Mouse (Mus musculus) urinary bladder, postnatal 25 days (tissue): ENCODE data around the gene Slc16a3.
A peak's percentile ranks its signal among the peaks of the same experiment; 100 is the strongest.

Experiments used
- DNase-seq: peaks from one replicate; pipeline ENCODE4 v3.0.0; 2022; ENCODE audit warnings: low spot score

The Slc16a3 gene

DNA sequence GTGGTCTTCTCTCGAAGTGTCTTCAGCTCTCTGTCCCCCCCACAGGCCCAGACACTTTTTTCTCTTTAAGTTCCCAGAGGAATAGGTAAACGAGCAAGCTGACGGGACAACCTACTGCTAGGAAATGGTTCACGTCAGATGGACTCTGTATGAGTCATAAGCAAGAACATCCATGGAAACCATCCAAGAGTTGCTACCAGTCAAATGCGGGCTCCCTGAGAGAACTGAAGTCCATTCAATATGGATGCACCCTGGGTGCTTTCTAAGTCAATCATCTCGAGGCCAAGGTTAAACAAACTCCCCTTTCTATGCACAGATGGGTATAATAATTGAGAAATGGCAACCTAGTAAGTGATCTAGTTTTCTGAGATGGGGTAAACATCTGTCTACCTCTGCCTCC is 25.0 kb downstream of the Slc16a3 start:
- DNase-seq, result no peak

DNA sequence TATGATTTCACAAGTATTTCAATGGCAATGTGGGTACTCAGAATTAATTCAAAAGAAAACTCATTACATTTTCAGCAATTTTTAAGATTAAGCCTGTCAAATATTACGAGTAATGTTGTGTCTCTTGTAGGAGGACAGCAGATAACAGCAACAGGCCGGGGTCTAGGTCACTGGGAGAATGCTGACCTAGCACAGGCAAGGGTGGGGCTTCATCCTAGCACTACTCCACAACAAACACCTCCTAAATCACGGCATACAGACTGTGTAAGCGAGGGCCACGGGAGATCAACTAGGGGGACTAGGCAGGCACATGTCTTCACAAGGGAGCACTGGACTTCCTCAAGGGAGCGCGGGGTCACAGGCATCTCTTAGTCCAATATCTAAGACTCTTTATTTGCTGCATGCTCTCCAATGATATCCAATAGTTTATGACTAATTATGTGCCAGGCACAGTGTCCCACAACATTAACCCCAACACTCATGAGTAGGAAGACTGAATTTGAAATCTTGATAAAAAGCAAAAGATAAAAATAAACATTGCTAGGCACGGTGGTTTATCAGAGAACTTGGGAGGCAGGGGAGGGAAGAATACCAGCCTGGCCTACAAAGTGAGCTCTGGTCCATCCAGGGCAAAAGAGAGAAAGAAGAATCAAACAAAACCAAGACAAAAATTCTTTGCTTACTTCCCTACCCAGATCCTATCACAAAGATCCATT is 31.6 kb downstream of the Slc16a3 start:
- DNase-seq, result no peak

DNA sequence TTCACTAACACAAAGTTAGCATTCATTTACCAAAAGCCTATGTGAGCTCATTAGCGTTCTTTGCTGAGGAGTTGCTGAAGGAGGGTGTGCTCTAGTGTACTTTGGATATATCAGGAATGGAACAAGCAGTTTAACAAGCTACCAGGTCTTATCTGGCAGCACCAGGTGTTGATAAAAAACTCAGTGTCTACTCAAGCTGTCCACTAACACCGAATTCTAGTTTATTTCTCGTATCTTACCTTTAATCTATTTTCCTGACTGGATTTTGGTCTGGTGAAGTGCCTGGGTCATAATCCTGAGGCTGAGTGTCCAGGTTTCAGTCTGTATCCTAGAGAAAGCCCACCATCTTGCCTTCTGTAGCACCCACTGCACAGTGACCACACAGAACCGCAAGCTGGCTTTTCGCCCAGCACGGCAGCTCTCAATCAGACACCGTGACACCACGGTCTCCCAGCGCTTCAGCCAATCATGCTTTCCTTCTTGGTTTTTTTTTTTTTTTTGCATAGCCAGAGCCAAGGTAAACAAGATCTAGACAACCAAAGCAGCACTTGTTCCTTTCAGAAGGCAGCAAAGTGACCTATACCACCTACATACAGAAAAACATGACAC is 32.3 kb downstream of the Slc16a3 start:
- DNase-seq, result no peak

DNA sequence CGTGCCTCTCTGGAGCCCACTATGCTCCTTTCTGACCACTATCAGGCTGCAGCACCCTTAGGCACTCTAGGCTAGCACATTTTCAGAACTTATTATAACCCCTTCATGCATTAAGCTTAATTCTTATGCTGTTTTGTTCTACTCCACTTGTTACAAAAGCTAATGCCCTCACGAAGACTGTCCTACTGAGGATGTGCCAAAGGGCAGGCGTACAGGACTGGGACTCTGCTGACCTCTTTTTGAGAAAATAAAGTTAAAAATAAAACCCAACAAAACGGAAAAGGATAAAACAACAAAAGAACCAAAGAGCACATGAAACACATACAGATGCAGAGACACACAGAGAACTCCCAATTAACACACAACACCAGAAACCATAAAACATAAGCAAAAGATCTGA is 33.4 kb downstream of the Slc16a3 start:
- no peak for DNase-seq

DNA sequence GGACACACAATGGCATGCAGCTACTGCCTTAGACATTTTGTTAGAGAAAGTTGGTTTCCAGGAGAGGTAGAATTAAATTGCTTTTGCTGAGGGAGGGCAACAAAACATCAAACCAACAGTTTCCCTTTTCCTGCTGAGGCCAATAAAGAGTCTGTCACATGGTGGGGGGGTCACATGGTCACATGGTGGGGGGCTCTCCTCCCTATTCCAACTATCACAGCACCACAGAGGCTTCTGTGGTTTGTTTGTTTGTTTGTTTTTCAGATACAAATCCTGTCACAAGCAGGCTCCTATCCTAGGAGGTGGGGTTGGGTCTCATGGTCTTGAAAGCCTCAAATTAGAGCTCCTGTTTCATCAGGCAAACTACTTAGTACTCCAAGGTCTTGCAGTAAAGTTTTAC is 34.2 kb downstream of the Slc16a3 start:
- no peak for DNase-seq

DNA sequence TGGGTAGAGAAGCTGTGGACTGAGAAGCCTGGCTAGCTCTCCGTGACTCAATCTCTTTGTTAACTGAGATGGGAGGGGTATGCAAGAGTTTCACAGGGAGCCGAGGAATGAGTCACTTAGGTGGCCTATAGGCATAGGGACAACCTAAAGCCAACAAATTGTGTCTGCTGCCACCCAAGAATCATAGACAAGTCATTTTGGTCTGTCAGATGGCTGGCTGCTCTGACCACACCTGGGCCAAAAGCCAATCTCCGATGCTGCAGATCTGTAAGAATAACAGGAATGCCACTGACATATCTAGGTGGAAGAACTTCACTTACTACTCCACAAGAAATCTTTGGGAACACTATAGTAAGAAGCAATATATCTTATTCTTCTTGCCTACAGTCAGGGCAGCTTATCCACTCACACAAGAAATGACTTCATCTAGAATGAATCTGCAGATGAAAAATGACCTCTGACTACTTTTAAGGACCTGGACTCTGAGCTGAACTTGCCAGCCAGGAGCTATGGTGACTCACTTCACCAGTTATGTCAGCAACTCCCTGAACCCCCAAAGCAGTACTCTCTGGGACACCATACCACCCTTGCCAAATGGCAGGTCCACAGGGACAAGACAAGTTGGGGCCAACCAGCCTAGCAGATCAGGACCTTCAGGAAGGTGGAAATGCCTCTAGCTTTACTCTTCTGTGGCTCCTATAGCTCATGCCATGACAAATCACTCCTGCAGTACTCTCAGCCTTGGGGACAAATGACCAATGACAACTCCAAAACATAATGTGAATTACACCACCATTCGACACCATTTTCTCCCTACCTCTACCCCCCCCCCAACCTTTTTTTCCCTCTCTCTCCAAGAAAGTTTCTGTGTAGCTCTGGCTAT is 36.4 kb downstream of the Slc16a3 start:
- no peak for DNase-seq

DNA sequence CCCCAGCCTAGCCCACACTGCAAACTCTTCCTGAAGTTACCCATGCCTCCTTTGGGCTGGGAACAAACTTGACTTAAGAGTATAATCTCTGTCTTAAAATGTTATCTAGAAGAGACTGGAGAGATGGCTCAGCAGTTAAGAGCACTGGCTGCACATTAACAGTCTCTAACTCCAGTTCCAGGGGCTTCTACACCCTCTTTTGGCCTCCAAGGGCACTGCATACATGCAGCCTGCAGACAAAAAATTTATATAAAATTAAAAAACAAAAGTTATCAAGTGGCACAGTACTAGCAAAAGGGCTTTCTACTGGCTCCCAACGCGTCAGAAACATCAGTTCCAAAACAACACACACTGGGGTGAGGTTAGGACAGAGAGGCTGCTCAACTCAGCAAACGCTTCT is 39.3 kb downstream of the Slc16a3 start:
- no peak for DNase-seq

DNA sequence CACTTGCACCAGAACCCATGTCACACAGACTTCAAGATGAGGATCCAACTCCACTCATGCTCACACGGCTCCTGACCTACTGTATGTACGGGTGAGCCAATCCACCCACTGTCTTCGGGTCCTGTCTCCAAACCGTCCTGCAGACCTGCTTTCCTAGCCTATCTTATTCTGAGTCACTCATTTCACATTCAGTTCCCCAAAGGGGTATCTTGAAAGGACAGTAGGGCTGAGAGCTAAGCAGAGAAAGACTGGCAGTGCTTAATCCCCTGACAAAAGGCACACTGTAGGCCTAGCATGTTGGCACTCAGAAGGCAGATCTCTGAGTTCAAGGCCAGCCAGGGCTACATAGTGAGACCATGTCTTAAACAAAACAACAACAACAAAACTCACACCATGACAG is 40.1 kb downstream of the Slc16a3 start:
- no peak for DNase-seq

DNA sequence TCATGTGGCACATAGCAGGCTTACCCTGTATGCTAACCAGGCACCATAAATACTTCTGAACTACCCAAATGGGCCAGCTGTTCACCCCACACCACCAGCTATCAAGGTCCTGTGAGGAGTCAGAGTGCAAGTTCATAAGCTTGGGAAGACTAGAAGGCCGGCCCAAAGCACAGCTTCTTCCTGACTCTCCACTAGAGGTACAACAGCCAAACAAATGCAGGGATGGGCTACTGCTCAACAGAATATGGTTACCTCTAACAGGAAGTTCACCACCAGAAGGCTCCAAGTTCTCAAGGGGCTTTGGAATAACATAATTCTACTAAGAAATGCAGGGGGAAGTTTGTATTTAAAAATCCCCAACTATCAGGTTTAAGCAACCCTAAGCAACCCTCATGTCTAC is 41.2 kb downstream of the Slc16a3 start:
- no peak for DNase-seq

DNA sequence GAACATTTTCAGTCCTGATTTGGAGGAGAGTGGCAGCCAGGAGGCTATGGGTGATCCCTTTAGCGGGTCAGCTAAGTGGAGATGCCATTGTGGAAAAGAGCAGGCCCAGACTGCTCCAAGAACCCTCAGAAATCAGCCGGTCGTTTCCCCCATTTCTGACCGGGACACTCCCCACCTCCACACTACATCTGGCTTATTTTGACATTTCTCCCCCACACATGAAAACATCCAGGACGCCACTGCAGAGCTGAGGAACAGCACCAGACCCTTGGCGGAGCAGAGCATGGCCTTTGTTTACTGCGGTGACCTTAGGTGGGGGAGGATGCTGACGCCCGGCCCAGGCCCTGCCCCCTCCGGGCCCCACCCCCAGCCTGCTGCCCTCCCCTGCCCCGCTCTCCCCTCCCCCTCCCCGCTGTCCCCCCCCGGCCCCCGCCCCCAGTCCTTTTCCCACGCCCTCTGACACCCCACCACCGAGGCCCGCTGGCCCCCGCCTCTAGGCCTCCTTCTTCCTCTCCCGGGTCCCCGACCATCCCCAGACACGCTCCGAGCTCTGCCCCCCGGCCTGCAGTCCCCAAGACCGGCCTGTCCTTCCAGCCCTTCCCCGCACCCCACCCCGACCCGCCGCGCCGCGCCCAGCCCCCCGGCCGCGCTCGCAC is 42.0 kb downstream of the Slc16a3 start:
- DNase-seq, result peak; percentile 42

DNA sequence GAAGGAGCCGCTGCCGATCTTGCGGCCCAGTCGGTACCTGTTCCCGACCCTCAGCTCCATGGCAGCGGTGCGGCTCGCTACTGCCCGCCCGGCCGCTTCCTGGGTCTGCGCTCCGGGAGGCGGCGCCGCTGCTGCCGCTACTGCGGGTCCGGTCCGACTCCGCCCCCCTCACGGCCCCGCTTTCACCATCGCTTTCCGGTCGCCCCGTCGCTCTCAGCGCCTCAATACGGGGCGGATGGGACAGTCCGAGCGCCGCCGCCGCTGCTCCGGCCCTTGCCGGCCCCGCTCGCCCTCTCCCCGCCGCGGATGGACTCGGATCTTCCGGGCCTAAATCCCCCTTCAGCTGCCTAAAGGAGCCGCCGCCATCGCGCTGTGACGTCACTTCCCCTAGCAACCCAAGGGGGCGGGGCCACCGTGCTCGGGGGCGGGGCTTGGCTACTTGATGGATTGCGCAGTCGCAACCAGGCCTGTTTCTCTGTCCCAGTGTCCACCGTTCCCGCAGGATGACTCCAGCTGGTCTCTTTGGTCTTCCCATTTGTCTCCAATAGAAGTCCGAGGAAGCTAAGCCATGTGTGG is 42.8 kb downstream of the Slc16a3 start, which contains the start of gene Csnk1d:
Gene Csnk1d, minus strand, starts transcription at position 380 of the 576 bp plus-strand sequence.
- peak; percentile 100 for DNase-seq

DNA sequence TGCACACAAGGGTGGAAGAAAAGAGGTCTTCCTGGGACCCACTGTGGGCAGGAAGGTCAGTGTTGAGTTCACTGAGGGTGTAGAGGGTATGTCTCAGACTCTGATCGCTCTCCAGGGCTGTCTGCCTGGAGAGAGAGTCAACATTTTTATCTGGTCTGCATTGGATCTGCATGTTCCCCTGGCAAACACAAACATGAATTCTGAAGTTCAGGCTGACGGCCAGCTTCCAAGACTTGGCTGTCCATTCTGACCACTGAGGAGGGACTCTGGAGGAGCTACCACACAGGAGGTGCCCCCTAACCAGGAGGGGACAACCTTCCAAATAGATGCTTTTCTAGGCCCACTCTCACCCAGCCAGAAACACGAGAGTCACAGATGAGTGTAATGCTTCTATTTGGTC is 43.5 kb downstream of the Slc16a3 start:
- DNase-seq, result no peak

DNA sequence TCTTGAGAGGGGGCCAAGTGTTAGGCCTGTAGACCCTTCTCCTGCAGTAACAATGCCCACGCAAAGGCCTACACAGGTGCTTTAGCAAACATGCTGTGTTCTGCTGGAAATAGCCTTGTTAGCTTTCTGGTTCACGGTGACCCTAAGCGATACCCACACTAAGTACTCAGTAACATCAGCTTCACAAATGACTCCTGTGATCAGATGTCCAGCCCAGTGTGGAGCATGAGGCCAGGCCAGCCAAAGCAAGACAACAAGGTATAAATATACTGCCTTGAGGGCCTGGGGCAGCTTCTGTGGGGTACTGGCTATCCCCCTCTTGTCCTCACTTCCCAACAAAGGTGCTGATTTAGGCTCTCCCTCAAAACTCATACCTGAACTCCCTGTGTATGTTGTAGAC is 44.8 kb downstream of the Slc16a3 start:
- DNase-seq, result no peak

DNA sequence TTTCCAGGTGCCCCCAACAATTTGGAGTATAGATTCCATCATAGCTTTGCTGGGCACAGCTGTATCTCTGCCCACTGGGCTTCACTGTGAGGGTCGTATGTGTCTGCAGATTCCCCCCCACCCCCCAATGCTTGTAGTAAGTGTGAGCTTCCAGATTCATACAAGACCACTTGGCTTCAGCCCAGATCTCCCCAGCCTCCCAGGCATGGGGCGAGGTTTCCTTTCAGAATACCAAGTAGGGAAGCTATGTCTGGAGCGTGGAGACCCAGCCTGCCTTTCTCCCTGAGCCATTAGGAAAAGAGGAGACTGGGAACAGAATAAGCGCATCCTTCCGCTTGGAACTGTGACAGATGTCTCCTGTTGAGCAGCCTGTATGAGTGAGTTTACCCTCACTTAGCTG is 45.3 kb downstream of the Slc16a3 start:
- DNase-seq, result no peak

DNA sequence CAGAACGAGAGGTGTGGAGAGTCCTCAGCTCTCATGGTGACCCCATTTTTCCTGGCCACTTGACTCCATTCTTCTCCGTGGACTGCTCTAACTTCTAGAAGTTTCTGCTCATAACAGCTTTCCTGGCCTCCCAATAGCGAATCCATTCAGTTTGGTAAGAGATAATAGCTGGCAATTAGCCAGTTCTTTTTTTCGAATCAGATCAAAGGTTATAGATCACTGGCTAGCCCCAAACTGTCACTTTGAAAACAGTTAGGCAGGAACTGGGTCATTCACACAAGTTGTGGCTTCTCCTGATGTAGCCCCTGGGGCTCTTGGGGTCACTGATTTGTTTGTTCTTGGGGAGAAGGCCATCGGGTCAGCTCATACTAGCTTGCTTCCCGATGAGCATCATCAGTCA is 46.5 kb downstream of the Slc16a3 start:
- no peak for DNase-seq

DNA sequence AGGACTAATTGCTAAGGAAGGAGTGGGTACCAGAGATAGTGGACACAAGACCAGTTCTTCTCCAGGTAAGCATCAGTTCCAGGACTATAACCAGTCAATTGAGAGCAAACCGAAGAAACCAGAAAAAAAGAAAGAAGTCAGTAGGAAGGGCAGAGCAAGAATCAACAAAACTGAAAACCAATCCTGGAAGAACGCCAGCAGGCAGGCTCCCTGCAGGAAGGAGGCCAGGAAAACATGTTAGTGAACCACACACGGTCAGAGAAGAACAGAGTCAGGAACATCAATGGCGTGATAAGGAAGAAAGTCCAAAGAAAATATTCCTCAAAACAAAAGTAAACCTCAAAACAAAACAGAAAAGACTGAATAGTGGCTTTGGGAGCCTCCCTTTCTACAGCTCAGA is 53.7 kb downstream of the Slc16a3 start:
- no peak for DNase-seq

DNA sequence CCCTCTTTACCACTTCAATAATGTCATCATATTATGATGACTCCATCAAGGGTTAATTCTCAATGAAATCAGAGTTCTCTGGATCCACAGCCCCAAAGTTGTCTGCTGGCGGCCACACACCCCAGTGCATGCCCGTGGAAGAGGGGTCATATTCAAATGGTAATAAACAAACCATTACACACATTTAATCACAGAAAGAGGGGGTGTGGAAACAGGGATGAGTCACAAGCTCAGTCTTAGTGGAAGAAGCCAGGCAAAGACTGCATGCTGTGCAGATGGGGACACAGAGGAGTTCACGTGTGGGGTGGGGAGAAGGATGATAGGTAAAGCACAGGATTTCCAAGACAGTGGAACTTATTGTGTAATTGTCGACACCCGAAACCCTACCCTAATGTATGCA is 56.0 kb downstream of the Slc16a3 start:
- no peak for DNase-seq

DNA sequence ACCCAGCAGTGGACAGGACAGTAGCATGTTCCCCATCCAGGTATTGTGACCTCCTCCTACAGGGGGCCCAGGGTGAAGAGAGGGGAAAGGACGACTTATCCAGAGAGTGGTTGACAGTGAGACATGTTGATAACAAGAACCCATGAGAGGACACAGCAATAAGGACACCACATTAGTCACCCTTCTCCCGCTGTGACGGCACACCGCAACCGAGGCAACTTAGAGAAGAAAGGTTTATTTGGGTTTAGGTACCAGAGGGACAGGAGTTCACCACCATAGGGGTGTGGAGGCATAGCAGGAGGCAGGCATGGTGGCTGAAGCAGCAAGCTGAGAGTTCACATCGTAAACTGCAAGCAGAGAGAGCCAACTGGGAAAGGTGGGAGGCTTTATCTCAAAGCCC is 57.9 kb downstream of the Slc16a3 start:
- DNase-seq, result no peak

DNA sequence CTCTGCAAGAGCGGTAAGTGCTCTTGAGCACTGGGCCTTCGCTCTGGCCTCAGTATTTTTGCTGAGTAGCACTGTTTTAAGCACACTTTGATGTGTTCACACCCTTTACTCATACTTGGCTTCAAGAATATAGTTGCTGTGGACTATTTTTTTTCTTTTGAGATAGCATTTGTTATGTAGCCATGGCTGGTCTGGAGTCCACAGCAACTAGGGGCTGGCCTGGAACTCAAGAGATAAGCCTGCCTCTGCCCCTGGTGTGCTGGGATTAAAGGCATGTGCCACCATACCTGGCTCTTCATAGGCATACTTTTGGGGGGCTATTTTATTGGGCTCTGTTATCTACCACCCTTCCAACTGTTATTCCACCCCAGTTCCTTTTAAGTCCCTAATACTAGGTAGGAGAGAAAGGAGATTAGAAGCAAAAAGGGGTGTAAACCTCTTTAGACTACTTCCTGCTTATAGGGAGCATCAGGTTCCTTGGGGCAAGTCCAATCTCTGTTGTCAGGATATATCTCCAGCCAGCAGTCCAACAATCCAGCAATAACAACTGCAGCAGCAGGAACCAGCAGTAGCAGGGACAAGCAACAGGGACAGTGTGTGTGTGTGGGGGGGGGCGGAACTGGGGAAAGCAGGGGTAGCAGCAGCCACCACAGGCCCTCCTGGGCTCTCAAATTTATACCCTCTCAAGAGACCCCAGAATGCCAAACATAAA is 61.9 kb downstream of the Slc16a3 start:
- DNase-seq, result no peak
